Mouse (Mus musculus): ENCODE results near the gene Ldhd.

DNA sequence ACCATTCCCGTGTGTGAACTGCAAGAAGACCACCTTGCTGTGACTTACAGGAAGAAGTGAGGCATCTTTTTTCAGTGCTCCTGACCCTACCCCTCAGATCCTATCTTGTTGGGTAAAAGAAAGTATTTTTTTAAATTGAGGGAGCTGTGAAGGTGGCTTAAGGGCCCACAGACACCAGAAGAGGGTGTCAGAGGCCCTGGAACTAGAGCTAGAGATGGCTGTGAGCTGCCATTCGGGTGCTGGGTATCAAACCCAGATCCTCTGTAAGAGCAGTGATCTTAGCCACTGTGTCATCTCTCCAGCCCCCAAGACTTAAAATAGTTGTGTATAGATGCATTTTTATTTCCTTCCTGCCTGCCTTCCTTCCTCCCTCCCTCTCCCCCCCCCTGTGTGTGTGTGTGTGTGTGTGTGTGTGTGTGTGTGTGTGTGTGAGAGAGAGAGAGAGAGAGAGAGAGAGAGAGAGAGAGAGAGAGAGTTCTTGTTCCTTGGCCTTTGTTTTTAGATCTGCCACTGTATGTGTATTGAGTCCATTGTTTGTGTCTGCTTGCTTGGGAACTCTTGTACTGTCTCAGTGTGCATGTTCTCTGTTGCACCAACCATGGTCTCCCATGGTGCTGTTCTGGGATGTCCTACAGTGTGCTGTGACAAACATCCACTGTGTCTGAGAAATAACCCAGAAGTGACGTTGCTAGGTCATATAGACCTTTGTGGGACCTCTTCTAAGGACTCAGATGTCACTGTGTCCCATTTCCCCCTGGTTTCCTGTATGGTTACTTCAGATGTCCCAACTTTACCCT lies 35.9 kb downstream of the Ldhd start:
- TF ChIP-seq GATA1 (IDR thresholded peaks at IDR 0.05; ENCODE audit: borderline replicate concordance, low read length) (no peak), FLI1 (IDR thresholded peaks at IDR 0.05; ENCODE audit: low read length) (no peak)
